Mouse (Mus musculus) neural tube, embryonic 12.5 days (tissue): ENCODE results near the gene Pick1. TPM values are rescaled to one million over a fixed set of nuclear protein-coding genes. Genes with fewer than 3 reads are reported as not detected.

Experiments
- ATAC-seq: fragments of 200-750 bp; cut with Nextera tagmentation; 2 replicates; pipeline ENCODE4 v1.8.0; 2017; ENCODE audit warnings: low read depth, mild to moderate bottlenecking, moderate TSS enrichment, moderate library complexity; ENCODE audit not compliant: low FRiP score
- H3K27ac ChIP-seq: fragments of 300-500 bp; sonication (generic); 2 replicates; pipeline ENCODE4 v1.5.1; 2016
- H3K27me3 ChIP-seq: fragments of 300-500 bp; sonication (generic); replicated peaks from 2 replicates; pipeline ENCODE4 v1.6.1; 2016; ENCODE audit warnings: mild to moderate bottlenecking
- H3K36me3 ChIP-seq: fragments of 300-500 bp; sonication (generic); 2 replicates; pipeline ENCODE4 v1.6.1; 2016; ENCODE audit warnings: mild to moderate bottlenecking
- H3K4me1 ChIP-seq: fragments of 300-500 bp; sonication (generic); 2 replicates; pipeline ENCODE4 v1.6.1; 2016
- H3K4me2 ChIP-seq: fragments of 300-500 bp; sonication (generic); replicated peaks from 2 replicates; pipeline ENCODE4 v1.6.1; 2016; ENCODE audit warnings: mild to moderate bottlenecking
- H3K4me3 ChIP-seq: fragments of 300-500 bp; sonication (generic); 2 replicates; pipeline ENCODE4 v1.5.1; 2016
- H3K9ac ChIP-seq: fragments of 300-500 bp; sonication (generic); 2 replicates; pipeline ENCODE4 v1.6.1; 2016; ENCODE audit warnings: mild to moderate bottlenecking
- H3K9me3 ChIP-seq: fragments of 300-500 bp; sonication (generic); 2 replicates; pipeline ENCODE4 v1.6.1; 2016; ENCODE audit warnings: mild to moderate bottlenecking
- WGBS: fragments of 180-500 bp; shearing (Covaris S2); methylation state at CpG from one replicate; pipeline ENCODE4 v1.1.7; 2016; 5-methylcytosine and 5-hydroxymethylcytosine counted together
- polyA plus RNA-seq: library from polyadenylated mRNA; unstranded; fragments of >200 nt; fragmentation: Nextera tagmentation; extraction: Ambion mirVana; gene quantifications from 2 replicates; pipeline ENCODE4 v1.2.1, GENCODE M21; 2016

The Pick1 gene
- polyA plus RNA-seq, 1 experiment from 2014 or later = 78.2 TPM

GRCm38 (mm10) chr15:79238036-79238435, 9.1 kb downstream of the Pick1 start:
- no peak overlapping the region for H3K4me2 ChIP-seq
- no peak overlapping the region for H3K4me3 ChIP-seq
- ATAC-seq = no peak
- peaks cover 78% of the 10 kb centered on the region for H3K36me3 ChIP-seq
- no peak overlapping the region for H3K27ac ChIP-seq
- H3K4me1 ChIP-seq = no peaks in the 10 kb centered on the region
- 81% methylated on average over 6 of the region's 6 CpGs for WGBS
- H3K27me3 ChIP-seq = no peaks in the 10 kb centered on the region
- H3K9ac ChIP-seq = no peak overlapping the region
- H3K9me3 ChIP-seq = no peaks in the 10 kb centered on the region

GRCm38 (mm10) chr15:79242574-79243233, 13.7 kb downstream of the Pick1 start:
- ATAC-seq = peak; percentile 54
- H3K9ac ChIP-seq = no peak overlapping the region
- H3K27ac ChIP-seq = no peak overlapping the region
- no peaks in the 10 kb centered on the region for H3K27me3 ChIP-seq
- 0 out of 2 replicates have a peak overlapping the region, but pooled peaks have one; percentile 16 for H3K4me2 ChIP-seq
- peaks cover 77% of the 10 kb centered on the region for H3K36me3 ChIP-seq
- 75% methylated on average over 13 of the region's 13 CpGs for WGBS
- H3K9me3 ChIP-seq = no peaks in the 10 kb centered on the region
- no peak overlapping the region for H3K4me3 ChIP-seq
- 0 out of 2 replicates have a peak, but pooled peaks cover 6% of the 10 kb centered on the region for H3K4me1 ChIP-seq

GRCm38 (mm10) chr15:79243234-79244042, 14.5 kb downstream of the Pick1 start:
- H3K36me3 ChIP-seq = peaks cover 77% of the 10 kb centered on the region

GRCm38 (mm10) chr15:79244071-79244893, 15.3 kb downstream of the Pick1 start:
- H3K9ac ChIP-seq = no peak overlapping the region
- no peak for ATAC-seq
- H3K27ac ChIP-seq = no peak overlapping the region
- WGBS = 77% methylated on average over 7 of the region's 7 CpGs
- 0 out of 2 replicates have a peak, but pooled peaks cover 6% of the 10 kb centered on the region for H3K4me1 ChIP-seq
- H3K27me3 ChIP-seq = no peaks in the 10 kb centered on the region
- H3K9me3 ChIP-seq = no peaks in the 10 kb centered on the region
- H3K4me2 ChIP-seq = no peak overlapping the region
- H3K4me3 ChIP-seq = no peak overlapping the region
- H3K36me3 ChIP-seq = peaks cover 77% of the 10 kb centered on the region

More at GRCm38 (mm10) chr15:79243234-79244042, 14.5 kb downstream of the Pick1 start:
- Histone ChIP-seq H3K4me2 (peak overlapping the region; percentile 16), H3K4me1 (0 out of 2 replicates have a peak, but pooled peaks cover 6% of the 10 kb centered on the region), H3K9me3 (no peaks in the 10 kb centered on the region), H3K9ac (0 out of 2 replicates have a peak overlapping the region, but pooled peaks have one; percentile 21), H3K27me3 (no peaks in the 10 kb centered on the region), H3K4me3 (no peak overlapping the region), H3K27ac (no peak overlapping the region)
- ATAC-seq = peak; percentile 95
- WGBS = 18% methylated on average over 10 of the region's 10 CpGs

- Histone ChIP-seq H3K27me3 (no peaks in the 10 kb centered on the region), H3K9ac (no peak overlapping the region), H3K4me3 (no peak overlapping the region), H3K9me3 (no peaks in the 10 kb centered on the region), H3K4me2 (no peak overlapping the region), H3K36me3 (peaks cover 72% of the 10 kb centered on the region), H3K4me1 (0 out of 2 replicates have a peak, but pooled peaks cover 6% of the 10 kb centered on the region), H3K27ac (no peak overlapping the region)
- 86% methylated on average over 3 of the region's 3 CpGs for WGBS
- no peak for ATAC-seq
These were observed 16.3 kb downstream of the Pick1 start for GRCm38 (mm10) chr15:79245321-79245720.

- 90% methylated on average over 2 of the region's 2 CpGs for WGBS
- Histone ChIP-seq H3K4me3 (no peak overlapping the region), H3K9ac (no peak overlapping the region), H3K4me2 (no peak overlapping the region), H3K36me3 (peaks cover 46% of the 10 kb centered on the region), H3K27me3 (peaks cover 48% of the 10 kb centered on the region), H3K9me3 (no peaks in the 10 kb centered on the region), H3K4me1 (peaks cover 12% of the 10 kb centered on the region), H3K27ac (no peak overlapping the region)
- no peak for ATAC-seq
These were observed 21.3 kb downstream of the Pick1 start for GRCm38 (mm10) chr15:79250236-79250635.

- WGBS = 53% methylated on average over 7 of the region's 7 CpGs
- Histone ChIP-seq H3K9me3 (no peaks in the 10 kb centered on the region), H3K27me3 (peaks cover 51% of the 10 kb centered on the region), H3K4me1 (peaks cover 12% of the 10 kb centered on the region), H3K4me3 (no peak overlapping the region), H3K36me3 (peaks cover 37% of the 10 kb centered on the region), H3K4me2 (no peak overlapping the region), H3K9ac (no peak overlapping the region), H3K27ac (no peak overlapping the region)
- ATAC-seq = no peak
These were observed 22.2 kb downstream of the Pick1 start for GRCm38 (mm10) chr15:79251168-79251567.

GRCm38 (mm10) chr15:79251781-79252491, 23.0 kb downstream of the Pick1 start:
- no peak overlapping the region for H3K27ac ChIP-seq
- H3K9ac ChIP-seq = peak overlapping the region; percentile 49
- 0 out of 2 replicates have a peak, but pooled peaks have one; percentile 59 for ATAC-seq
- 3% methylated on average over 61 of the region's 61 CpGs for whole genome bisulfite sequencing
- no peaks in the 10 kb centered on the region for H3K9me3 ChIP-seq
- H3K4me2 ChIP-seq = peak overlapping the region; percentile 70
- H3K4me3 ChIP-seq = peak overlapping the region; percentile 33
- H3K27me3 ChIP-seq = peaks cover 51% of the 10 kb centered on the region
- H3K36me3 ChIP-seq = peaks cover 29% of the 10 kb centered on the region
- H3K4me1 ChIP-seq = peaks cover 12% of the 10 kb centered on the region

- Histone ChIP-seq H3K27me3 (peaks cover 51% of the 10 kb centered on the region), H3K4me2 (peak overlapping the region; percentile 70), H3K4me1 (peaks cover 12% of the 10 kb centered on the region), H3K4me3 (peak overlapping the region; percentile 33), H3K36me3 (peaks cover 22% of the 10 kb centered on the region), H3K9me3 (no peaks in the 10 kb centered on the region), H3K9ac (peak overlapping the region; percentile 49), H3K27ac (no peak overlapping the region)
- WGBS = 37% methylated on average over 24 of the region's 24 CpGs
- ATAC-seq = 0 out of 2 replicates have a peak, but pooled peaks have one; percentile 16
These were observed 23.6 kb downstream of the Pick1 start for GRCm38 (mm10) chr15:79252580-79252979.

GRCm38 (mm10) chr15:79254661-79255060, 25.7 kb downstream of the Pick1 start, which contains the start of gene Slc16a8:
Gene Slc16a8 (minus strand): TSS chr15:79254761.
- Histone ChIP-seq H3K4me3 (no peak within 1 kb of the TSS), H3K36me3 (peaks cover 2% of the 10 kb centered on the region; the same call in 1 of the 2 replicates), H3K9ac (no peak within 1 kb of the TSS), H3K4me1 (peaks cover 12% of the 10 kb centered on the region), H3K4me2 (no peak within 1 kb of the TSS), H3K9me3 (no peaks in the 10 kb centered on the region), H3K27ac (no peak within 1 kb of the TSS), H3K27me3 (peaks cover 66% of the 10 kb centered on the region)
- ATAC-seq = no peak
- WGBS = 29% methylated on average over 3 of the region's 3 CpGs

GRCm38 (mm10) chr15:79258521-79258920, 29.5 kb downstream of the Pick1 start:
- no peaks in the 10 kb centered on the region for H3K9me3 ChIP-seq
- H3K27ac ChIP-seq = no peak overlapping the region
- peaks cover 72% of the 10 kb centered on the region for H3K27me3 ChIP-seq
- no peak for ATAC-seq
- H3K4me2 ChIP-seq = no peak overlapping the region
- H3K4me1 ChIP-seq = peaks cover 18% of the 10 kb centered on the region
- no peak overlapping the region for H3K9ac ChIP-seq
- H3K36me3 ChIP-seq = no peaks in the 10 kb centered on the region
- H3K4me3 ChIP-seq = no peak overlapping the region
- 26% methylated on average over 17 of the region's 17 CpGs for WGBS
